Mouse (Mus musculus) heart, postnatal 10 days (tissue): ENCODE measurements at regions not wholly inside any gene's neighbourhood (a gene's known extent, or its start where the extent isn't known, plus 50 kb on each side); places are given as distances from the start of the nearest gene placed in this dataset.

Source experiments
- DNase-seq, 2 experiments: peaks; one replicate each; pipeline ENCODE4 v3.0.0; 2021
- intact Hi-C: fragments of 180-260 bp; cut with DNase I; formaldehyde crosslinking; loops from one replicate; pipeline ENCODE4 v1.15.1; 2025

DNA sequence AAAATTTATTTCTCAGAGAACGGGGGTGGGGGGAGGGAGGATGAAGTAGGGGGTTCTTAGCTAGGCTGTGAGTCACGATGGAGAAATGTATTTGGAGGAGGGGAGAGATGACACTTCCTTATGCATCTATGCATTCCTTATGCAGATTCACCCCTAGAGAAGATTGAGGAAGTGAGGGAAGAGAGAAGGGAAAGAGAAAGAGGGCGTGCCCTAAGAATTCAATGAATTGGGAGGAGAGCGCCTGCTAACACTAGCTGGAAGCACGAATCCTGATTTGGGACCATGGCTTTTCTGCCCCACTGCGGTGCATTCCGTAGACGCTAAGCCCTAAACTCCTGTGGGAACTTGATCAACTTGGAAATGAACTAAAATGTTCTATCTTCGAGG, 56.1 kb downstream of the Foxi3 start:
- no peak for DNase-seq
- intact Hi-C loops: loop anchor here (5.0 kb wide), 1 partner anchor 60 kb away; no protein-coding TSS in a partner anchor

DNA sequence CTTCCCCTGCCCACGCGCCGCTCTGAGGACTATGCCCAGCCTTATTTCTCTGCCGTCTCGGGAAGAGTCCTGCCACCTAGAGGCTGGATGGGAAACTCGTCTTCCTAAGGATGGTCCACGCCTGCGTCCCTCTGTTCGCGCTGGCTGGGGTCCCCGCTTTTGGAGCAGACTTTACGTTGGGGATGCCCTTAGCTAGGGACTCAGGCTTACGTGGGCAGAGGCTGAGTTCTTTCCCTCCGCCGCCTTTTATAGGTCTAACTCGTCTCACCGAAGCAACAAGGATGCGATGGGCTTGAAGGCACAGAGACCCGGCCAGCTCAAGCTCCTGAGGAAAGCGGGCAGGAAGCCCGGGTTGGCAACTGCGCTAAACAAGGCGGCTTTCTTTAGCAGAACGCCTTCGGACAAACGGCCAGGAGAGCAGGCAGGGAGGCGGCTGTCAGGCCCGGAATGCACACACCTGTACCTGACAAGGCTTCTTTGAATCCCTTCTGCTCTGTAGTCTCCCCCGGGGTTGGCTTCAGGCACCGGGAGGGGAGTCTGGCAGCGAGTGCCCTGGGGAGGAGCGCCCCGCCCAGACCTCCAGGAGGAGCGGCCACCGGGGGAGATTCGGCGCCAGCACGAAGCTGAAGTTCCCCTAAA, 56.6 kb downstream of the Foxi3 start:
- intact Hi-C loops: loop anchor here (5.0 kb wide), 1 partner anchor 61 kb away; no protein-coding TSS in a partner anchor
- peak; percentile 33 to 37 for DNase-seq

DNA sequence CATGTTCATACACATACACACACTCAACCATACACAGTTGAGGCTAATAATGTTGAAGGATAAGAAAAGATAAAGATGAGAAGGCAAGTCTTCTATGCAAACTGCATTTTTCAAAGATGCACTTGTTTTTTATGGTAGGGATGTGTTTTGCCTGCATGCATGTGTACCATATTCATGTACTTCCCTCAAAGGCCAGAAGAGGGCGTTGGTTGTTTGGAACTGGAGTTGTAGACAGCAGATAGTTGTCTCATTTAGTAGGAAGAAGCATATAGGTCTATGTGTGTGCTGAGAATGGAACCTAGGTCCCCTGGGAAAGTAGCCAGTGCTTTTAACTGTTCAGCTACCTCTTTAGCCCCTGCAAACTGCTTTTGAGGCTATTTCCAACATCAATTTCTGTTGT, 60.1 kb downstream of the Foxi3 start:
- intact Hi-C loops: no loop called here
- DNase-seq: no peak

DNA sequence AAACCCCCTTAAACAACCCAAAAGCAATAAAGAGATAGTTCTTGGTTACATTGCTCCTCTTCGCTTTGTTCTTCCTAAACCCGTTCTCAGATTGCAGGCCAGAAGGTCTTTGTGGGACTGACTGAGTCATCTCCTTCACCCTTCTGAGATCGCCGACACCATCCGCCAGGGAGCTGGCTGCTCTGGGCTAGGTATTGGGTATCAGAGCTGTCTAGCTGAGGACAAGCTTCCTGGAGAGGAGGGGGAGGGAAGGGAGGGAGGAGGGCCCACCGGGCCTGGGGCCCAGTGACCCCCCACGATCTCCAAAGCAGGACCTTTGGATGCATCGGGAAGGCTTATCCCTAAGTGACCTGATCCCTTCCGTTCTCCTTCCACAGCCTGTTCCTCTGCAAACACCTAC, 65.0 kb downstream of the Foxi3 start:
- intact Hi-C loops: no loop called here
- DNase-seq: no peak

DNA sequence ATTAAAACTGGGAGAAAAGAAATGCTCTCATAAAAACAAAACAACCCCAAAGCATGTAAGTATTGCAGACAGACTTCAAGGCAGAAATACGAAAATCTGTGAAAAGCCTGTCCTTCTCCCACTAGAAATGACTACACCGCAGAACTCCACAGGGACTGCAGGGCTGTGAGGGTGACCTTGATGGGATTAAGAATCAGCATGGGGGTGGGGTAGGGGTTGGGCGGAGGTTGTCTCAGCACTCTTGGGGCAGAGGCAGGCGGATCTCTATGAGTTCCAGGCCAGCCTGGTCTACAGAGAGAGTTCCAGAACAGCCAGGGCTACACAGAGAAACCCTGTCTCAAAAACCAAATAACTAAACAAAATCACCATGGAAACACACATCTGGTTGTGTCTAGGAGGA, 69.1 kb downstream of the Foxi3 start:
- no peak for DNase-seq

DNA sequence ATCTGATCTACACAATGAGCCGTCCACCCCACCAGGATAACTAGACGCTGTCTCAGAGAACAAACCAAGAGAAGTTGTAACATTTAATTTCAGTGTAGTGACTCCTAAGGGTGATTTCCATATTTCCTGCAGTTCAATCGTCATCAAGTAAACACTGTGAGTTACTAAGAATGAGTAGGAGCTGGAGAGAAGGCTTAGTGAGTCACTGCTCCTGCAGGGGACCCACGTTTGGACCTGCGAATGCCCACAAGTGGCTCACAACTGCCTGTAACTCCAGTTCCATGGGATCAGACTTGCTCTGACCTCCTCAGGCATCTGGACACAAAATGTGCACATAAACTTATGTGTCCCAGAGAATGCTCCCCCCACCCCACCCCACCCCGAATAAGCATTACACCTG, 73.3 kb downstream of the Foxi3 start:
- intact Hi-C loops: loop anchor here (5.0 kb wide), 1 partner anchor 98 kb away; no protein-coding TSS in a partner anchor
- DNase-seq: no peak

More for the DNA sequence above, 69.1 kb downstream of the Foxi3 start:
- intact Hi-C loops: no loop called here

DNA sequence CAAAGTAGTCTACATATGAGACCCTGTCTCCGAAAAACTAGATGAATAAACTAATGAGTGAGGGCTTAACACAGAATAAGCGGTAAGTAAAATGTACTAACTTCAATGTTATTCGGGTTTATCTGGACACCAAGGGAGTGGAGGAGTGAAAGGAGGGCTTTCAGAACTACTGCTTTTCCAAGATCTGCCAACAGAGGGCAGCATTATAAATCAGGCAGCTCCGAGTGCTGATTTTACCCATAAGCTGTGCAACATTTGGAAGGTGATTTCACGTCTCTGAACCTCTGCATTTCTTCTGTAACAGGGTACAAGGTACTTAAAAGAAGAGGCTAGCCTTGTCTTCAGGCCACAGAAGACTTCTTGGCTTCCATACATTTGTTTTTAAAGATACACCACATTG, 74.2 kb downstream of the Foxi3 start:
- peak in 1 of 2 experiments; percentile 29 for DNase-seq
- intact Hi-C loops: loop anchor here (5.0 kb wide), 1 partner anchor 97 kb away; no protein-coding TSS in a partner anchor

DNA sequence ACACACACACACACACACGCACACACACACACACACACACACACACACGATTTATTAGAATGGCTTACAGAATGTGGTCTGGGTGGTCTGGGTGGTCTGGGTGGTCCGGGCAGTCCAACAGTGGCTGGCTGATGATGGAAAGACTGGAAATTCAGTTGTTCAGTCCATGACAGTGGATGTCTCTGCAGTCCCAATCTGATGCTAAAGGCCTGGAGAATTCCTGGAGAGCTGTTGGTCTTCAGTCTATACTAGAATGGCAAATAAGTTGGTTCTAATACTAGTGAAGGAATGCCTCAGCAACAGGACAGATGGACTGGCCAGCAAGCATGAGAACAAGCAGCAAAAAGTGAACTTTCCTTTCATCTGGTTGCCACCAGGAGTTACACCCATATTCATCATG, 87.9 kb downstream of the Foxi3 start:
- DNase-seq: no peak
- intact Hi-C loops: no loop called here

DNA sequence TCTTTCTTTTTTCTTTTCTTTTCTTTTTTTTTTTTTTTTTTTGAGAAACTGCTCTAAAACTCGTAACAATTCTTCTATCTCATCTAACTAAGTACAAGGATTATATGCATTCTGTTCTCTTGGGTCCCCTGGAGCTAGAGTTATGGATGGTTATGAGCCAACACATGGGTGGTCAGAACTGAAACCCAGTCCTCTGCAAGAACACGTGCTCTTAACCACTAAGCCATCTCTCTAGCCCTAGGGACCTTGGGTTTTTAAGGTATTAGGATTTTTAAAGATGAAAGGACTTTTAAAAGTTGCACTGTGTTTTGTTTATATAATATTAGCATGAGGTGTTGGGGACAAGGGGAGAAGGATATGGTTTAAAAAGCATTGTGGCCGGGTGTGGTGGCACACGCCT, 88.9 kb downstream of the Foxi3 start:
- DNase-seq: no peak
- intact Hi-C loops: no loop called here

DNA sequence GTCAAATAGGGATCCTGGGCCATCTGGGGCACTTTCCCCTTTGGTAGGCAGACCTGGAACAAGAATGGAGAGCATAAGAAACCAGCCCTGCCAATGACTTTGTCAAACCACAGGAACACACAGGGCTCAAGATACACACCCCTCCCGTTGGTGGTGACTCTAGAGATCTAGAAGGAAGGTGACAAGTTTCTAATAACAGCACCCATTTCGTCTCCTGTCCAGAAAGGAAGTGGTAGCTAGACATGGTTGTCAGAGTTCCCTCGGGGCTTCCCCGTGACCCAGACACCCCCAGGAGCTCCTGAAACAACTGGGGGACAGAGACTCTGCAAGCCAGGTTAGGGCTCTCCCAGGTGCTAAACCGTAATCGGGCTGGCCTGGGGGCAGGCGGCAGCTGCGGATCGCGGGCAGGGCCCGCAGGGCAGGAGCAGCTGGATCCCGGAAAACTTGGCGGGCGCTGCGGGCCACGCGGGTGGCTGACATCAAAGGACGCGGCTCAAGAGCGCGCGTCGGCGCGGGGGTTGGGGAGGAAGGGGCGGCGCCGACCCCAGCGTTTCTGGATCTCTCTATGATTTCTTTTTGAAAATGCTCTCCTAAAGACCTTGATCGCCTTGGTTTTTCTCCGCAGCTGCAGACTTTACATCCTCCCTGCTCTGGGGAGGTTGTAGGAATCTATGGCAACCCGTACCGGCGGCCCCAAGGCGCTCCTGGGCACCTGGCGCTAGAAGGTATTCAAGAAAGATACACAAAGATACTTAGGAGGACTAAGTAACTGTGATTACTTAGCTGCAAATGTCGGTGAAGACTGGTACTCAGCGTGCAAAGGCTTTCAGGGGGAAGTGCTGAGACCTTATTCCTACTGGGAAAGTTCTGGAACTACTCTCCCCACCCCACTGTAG, 92.1 kb downstream of the Foxi3 start:
- intact Hi-C loops: no loop called here
- peak; percentile 18 to 27 for DNase-seq

DNA sequence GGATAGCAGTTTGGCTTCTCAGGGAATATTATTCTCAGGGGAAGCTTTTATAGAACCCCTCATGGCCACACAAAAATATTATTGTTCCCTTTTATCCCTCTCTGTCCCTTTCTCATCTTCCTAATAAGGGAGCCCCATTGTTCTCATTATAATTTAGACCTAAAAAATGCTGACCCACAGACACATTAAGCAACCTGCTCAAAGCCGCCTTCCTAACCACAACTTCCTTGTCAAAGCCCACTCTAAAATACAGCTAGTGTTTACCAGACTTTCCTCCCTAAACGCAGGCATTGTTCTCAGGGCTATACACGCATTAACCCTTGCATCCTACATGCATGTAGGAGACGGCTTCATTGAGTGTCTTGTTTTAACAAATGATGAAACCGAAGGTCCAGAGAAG, 93.9 kb downstream of the Foxi3 start:
- intact Hi-C loops: no loop called here

DNA sequence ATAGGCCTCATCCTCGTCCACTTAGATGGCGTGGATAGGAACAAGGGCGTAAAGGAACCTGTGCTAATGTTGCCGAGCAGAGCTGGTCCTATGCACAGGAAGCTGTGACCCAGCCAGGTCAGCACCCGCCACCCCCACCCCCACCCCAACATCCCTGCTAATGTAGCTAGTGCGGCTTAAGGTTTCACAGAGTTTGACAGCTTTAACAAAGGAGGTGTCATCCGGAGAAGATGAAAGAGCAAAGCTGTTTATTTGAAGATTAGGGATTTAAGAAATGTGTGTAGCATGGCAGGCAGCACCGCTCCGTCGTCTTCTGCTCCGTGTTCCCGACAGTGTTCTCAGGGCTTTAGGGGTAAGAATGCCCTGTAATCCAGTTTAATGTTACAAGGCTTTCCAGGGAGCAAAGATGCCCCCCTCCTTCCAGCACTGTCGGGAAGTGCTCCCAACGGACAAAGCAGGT, 93.5 kb downstream of the Thnsl2 start:
- intact Hi-C loops: no loop called here

More for the DNA sequence above, 93.9 kb downstream of the Foxi3 start:
- no peak for DNase-seq

DNA sequence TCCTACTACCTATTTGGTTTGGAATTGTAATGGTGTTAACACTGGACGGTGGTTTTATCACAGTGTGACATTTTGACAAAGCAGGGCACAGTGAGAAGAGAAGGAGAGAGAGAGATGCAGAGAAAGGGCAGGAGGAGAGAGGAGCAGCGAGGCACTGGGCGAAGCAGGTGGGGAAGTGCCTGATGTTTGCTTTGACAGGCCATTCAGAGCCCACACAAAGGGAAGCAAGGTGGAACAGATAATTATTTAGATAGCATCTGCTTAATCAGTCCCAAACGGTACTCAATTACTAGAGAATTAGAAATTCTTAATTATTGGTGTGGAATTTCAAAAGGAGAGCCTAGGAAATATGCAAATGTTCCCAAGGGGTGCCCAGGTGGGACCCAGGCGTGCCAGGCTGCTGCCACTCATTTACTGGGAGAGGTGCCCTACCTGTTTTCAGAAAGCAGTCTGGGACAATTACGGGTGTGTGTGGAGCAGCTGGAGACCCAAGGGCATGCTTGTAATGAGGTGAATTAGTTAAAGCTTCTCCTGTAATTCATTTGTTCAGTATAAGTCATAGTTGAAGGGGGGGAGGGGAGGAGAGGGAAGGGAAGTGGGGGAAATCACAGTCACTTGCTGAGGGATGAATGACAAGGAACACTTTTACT, 86.9 kb downstream of the Thnsl2 start:
- no peak for DNase-seq
- intact Hi-C loops: no loop called here

More for the DNA sequence above, 93.5 kb downstream of the Thnsl2 start:
- no peak for DNase-seq

DNA sequence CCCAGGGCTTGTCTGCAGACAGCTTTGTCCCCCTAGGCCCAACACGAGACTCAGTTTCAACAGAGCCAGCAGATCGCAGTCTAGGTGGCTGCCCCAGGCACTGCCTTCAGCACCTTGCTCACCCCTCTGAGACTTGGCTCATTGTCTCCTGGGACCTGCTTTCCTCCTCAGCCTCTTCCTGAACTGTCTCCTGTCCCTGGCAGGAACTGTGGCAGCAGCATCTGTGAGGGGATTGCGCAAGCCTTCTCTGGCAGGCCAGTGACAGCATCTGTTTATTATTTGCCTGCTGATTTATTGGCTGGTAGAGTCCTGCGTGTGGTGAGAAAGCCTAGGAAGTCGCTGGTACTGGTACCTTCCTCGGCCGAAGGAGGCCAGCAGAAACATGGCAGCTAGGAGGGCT, 84.1 kb downstream of the Thnsl2 start:
- no peak for DNase-seq
- intact Hi-C loops: no loop called here

DNA sequence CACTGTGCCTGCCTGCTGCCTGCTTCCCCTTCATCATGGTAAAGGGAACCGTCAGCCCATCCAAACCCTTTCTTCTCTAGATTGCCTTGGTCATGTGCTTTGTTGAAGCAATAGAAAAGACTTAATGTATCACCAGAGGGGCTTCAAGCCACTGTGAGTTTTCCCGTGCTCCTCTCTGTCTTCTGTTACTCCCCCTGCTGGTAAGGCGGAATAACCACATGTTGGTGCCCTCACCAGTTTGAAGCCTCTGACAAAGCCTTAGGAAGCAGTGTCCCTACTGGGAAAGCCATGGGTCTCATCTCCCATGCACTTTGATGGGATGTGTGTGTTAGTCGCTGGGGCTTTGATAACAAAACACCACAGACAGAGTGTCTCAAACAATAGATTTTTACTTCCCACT, 81.3 kb downstream of the Thnsl2 start:
- intact Hi-C loops: no loop called here

DNA sequence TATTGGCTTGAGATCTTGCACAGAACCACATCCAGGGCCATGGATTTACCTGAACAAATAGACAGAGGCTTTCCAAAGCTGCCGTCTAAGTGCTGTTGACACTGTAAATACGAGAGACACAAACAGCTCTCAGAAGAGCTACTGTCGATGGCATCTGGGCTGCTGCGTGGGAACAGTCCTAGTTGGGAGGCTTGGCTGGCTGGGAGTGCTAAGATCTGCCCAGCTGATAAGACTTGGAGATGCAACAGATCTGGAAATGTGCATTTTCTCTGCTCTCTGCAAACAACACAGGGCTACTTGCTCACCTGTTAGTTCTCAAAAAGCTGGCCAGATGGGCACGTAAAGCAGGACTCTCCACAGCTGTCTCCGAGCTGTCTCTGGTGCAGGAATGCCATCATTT, 78.8 kb downstream of the Thnsl2 start:
- DNase-seq: no peak
- intact Hi-C loops: no loop called here

More for the DNA sequence above, 81.3 kb downstream of the Thnsl2 start:
- no peak for DNase-seq

DNA sequence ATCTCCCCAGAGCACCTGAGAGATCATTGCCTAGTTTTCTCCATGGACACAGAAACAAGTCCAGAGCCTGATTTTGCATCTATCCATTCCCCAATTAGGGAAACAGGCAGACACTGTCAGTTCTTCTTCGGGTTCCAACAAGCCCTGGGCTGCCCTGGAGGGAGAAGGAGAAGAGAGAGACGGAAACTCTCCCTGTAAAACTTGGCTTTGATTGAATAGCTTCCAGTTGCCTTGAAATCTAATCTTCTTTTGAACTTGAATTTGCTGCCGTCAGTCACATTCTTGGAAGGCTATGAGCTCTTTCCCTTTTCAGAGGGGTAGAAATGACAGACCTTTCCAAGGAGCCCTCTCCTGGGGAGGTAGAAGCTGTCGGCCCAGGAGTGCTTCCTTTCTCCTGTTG, 75.0 kb downstream of the Thnsl2 start:
- intact Hi-C loops: no loop called here
- DNase-seq: no peak

DNA sequence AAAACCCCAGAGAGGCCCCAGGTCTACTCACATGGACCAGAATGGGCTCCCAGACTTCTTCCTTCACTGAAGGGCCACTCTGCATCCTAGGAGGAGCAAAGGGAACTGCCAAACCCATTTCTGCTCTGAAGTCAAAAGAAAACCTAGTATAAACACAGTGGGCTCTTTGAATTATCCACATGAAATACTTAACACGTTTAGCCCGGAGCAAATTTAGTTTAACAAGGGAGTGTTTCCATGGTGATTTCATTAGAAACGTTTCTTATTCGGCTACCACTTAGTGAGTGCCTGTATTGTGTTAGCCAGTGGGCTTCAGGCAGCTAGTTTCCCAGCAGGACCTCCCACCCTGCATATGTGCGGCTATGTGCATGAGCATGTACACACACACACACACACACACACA, 69.4 kb downstream of the Thnsl2 start:
- intact Hi-C loops: no loop called here
- no peak for DNase-seq
